Mouse (Mus musculus): ENCODE results near the gene Mcidas.

- TF ChIP-seq POLR2A (IDR thresholded peaks at IDR 0.05; ENCODE audit: extremely low read depth, insufficient read depth, low read length) (no peak), CTCF (IDR thresholded peaks at IDR 0.05; ENCODE audit: extremely low read depth, insufficient read depth, low read length) (no peak)
Observed at GRCm38 (mm10) chr13:113031792-113032571, 38.3 kb downstream of the Mcidas start.
